Mouse (Mus musculus): ENCODE results near the gene Tmem198b. TPM values are rescaled to one million over a fixed set of nuclear protein-coding genes. Genes with fewer than 3 reads are reported as not detected.

Tmem198b gene
- polyA plus RNA-seq, 1 experiment: 24.2 TPM

- TF ChIP-seq POLR2A (IDR thresholded peaks at IDR 0.05; ENCODE audit: borderline replicate concordance, extremely low read depth, insufficient read depth, insufficient read length, poor library complexity, severe bottlenecking): no peak
- DNase-seq (ENCODE audit: low read depth): no peak
Observed at GRCm38 (mm10) chr10:128795581-128795980, 8.6 kb downstream of the Tmem198b start.

- DNase-seq (ENCODE audit: low read depth): no peak
- no peak for TF ChIP-seq CTCF (IDR thresholded peaks at IDR 0.05; ENCODE audit: borderline replicate concordance, extremely low read depth, insufficient read depth, insufficient read length)
- TF ChIP-seq POLR2A (IDR thresholded peaks at IDR 0.05; ENCODE audit: borderline replicate concordance, extremely low read depth, insufficient read depth, insufficient read length, poor library complexity, severe bottlenecking): no peak
Observed at GRCm38 (mm10) chr10:128794391-128794790, 9.8 kb downstream of the Tmem198b start.

- no peak for DNase-seq (ENCODE audit: low read depth)
- TF ChIP-seq CTCF (IDR thresholded peaks at IDR 0.05; ENCODE audit: borderline replicate concordance, extremely low read depth, insufficient read depth, insufficient read length): no peak
- TF ChIP-seq POLR2A (IDR thresholded peaks at IDR 0.05; ENCODE audit: borderline replicate concordance, extremely low read depth, insufficient read depth, insufficient read length, poor library complexity, severe bottlenecking): no peak
Observed at GRCm38 (mm10) chr10:128793258-128793657, 10.9 kb downstream of the Tmem198b start.

- TF ChIP-seq CTCF (IDR thresholded peaks at IDR 0.05; ENCODE audit: borderline replicate concordance, extremely low read depth, insufficient read depth, insufficient read length) (no peak), POLR2A (IDR thresholded peaks at IDR 0.05; ENCODE audit: borderline replicate concordance, extremely low read depth, insufficient read depth, insufficient read length, poor library complexity, severe bottlenecking) (no peak)
- DNase-seq (ENCODE audit: low read depth): no peak
Observed at GRCm38 (mm10) chr10:128792041-128792440, 12.1 kb downstream of the Tmem198b start.

- DNase-seq (ENCODE audit: low read depth): no peak
- TF ChIP-seq CTCF (IDR thresholded peaks at IDR 0.05; ENCODE audit: borderline replicate concordance, extremely low read depth, insufficient read depth, insufficient read length) (no peak), POLR2A (IDR thresholded peaks at IDR 0.05; ENCODE audit: borderline replicate concordance, extremely low read depth, insufficient read depth, insufficient read length, poor library complexity, severe bottlenecking) (no peak)
Observed at GRCm38 (mm10) chr10:128790398-128791124, 13.6 kb downstream of the Tmem198b start, which contains the start of gene Mmp19. Gene Mmp19, plus strand, starts transcription at chr10:128790910.

GRCm38 (mm10) chr10:128780200-128780599 lies 24.0 kb downstream of the Tmem198b start:
- no peak for TF ChIP-seq POLR2A (IDR thresholded peaks at IDR 0.05; ENCODE audit: borderline replicate concordance, extremely low read depth, insufficient read depth, insufficient read length, poor library complexity, severe bottlenecking)
- no peak for TF ChIP-seq CTCF (IDR thresholded peaks at IDR 0.05; ENCODE audit: borderline replicate concordance, extremely low read depth, insufficient read depth, insufficient read length)
- no peak for DNase-seq (ENCODE audit: low read depth)

GRCm38 (mm10) chr10:128779011-128779795 lies 25.0 kb downstream of the Tmem198b start:
- no peak for TF ChIP-seq POLR2A (IDR thresholded peaks at IDR 0.05; ENCODE audit: borderline replicate concordance, extremely low read depth, insufficient read depth, insufficient read length, poor library complexity, severe bottlenecking)
- TF ChIP-seq CTCF (IDR thresholded peaks at IDR 0.05; ENCODE audit: borderline replicate concordance, extremely low read depth, insufficient read depth, insufficient read length): no peak
- DNase-seq (ENCODE audit: low read depth): peak; percentile 4

- TF ChIP-seq POLR2A (IDR thresholded peaks at IDR 0.05; ENCODE audit: borderline replicate concordance, extremely low read depth, insufficient read depth, insufficient read length, poor library complexity, severe bottlenecking) (no peak), CTCF (IDR thresholded peaks at IDR 0.05; ENCODE audit: borderline replicate concordance, extremely low read depth, insufficient read depth, insufficient read length) (no peak)
- no peak for DNase-seq (ENCODE audit: low read depth)
Observed at GRCm38 (mm10) chr10:128778441-128778840, 25.7 kb downstream of the Tmem198b start.

- DNase-seq (ENCODE audit: low read depth): peak; percentile 8
- TF ChIP-seq POLR2A (IDR thresholded peaks at IDR 0.05; ENCODE audit: borderline replicate concordance, extremely low read depth, insufficient read depth, insufficient read length, poor library complexity, severe bottlenecking) (no peak), CTCF (IDR thresholded peaks at IDR 0.05; ENCODE audit: borderline replicate concordance, extremely low read depth, insufficient read depth, insufficient read length) (peak; percentile 45; the same call in 1 of the 2 replicates)
Observed at GRCm38 (mm10) chr10:128773685-128774084, 30.5 kb downstream of the Tmem198b start.

GRCm38 (mm10) chr10:128772895-128773294 lies 31.3 kb downstream of the Tmem198b start:
- TF ChIP-seq CTCF (IDR thresholded peaks at IDR 0.05; ENCODE audit: borderline replicate concordance, extremely low read depth, insufficient read depth, insufficient read length): no peak
- DNase-seq (ENCODE audit: low read depth): peak; percentile 5

Other genes starting within 250 kb of the Tmem198b start
- gene Pa2g4, start 238.4 kb downstream of the Tmem198b start, polyA plus RNA-seq (2012; rRNA removed): 117 and 123 TPM in 2 replicates
- 0.87 and 1.5 TPM in 2 replicates for gene Erbb3, start 214.7 kb downstream of the Tmem198b start, polyA plus RNA-seq (2012; rRNA removed)
- 896 and 1,032 TPM in 2 replicates for gene Rps26, start 177.6 kb downstream of the Tmem198b start, polyA plus RNA-seq (2012; rRNA removed)
- gene Ikzf4, start 158.4 kb downstream of the Tmem198b start, polyA plus RNA-seq (2012; rRNA removed): 18.8 and 31.3 TPM in 2 replicates
- 10.8 and 11.4 TPM in 2 replicates for gene Suox, start 130.3 kb downstream of the Tmem198b start, polyA plus RNA-seq (2012; rRNA removed)
- gene Rab5b, start 108.1 kb downstream of the Tmem198b start, polyA plus RNA-seq (2012; rRNA removed): 108 and 116 TPM in 2 replicates
- gene Pmel, start 100.2 kb downstream of the Tmem198b start, polyA plus RNA-seq (2012; rRNA removed): 1.1 and 1.5 TPM in 2 replicates
- 22.5 and 42.4 TPM in 2 replicates for gene Cdk2, start 99.3 kb downstream of the Tmem198b start, polyA plus RNA-seq (2012; rRNA removed)
- 8.6 and 8.8 TPM in 2 replicates for gene Dgka, start 59.5 kb downstream of the Tmem198b start, polyA plus RNA-seq (2012; rRNA removed)
- 58.2 and 65.4 TPM in 2 replicates for gene Pym1, start 56.5 kb downstream of the Tmem198b start, polyA plus RNA-seq (2012; rRNA removed)
- gene Mmp19, start 13.5 kb downstream of the Tmem198b start, polyA plus RNA-seq (2012; rRNA removed): 0.54 and 0.77 TPM in 2 replicates
- gene Dnajc14, start 308 bp downstream of the Tmem198b start, polyA plus RNA-seq (2012; rRNA removed): 18.6 and 30.5 TPM in 2 replicates
- 79.6 and 82.0 TPM in 2 replicates for gene Sarnp, start 13.0 kb upstream of the Tmem198b start, polyA plus RNA-seq (2012; rRNA removed)
- gene Ormdl2, start 17.3 kb upstream of the Tmem198b start, polyA plus RNA-seq (2012; rRNA removed): 22.6 and 33.7 TPM in 2 replicates
- gene Gdf11, start 87.3 kb upstream of the Tmem198b start, polyA plus RNA-seq (2012; rRNA removed): 10.1 and 17.4 TPM in 2 replicates
- gene Cd63, start 96.6 kb upstream of the Tmem198b start, polyA plus RNA-seq (2012; rRNA removed): 59.6 and 74.0 TPM in 2 replicates
- 21.7 and 23.6 TPM in 2 replicates for gene Rdh5, start 118.5 kb upstream of the Tmem198b start, polyA plus RNA-seq (2012; rRNA removed)
- 269 and 298 TPM in 2 replicates for gene Bloc1s1, start 119.7 kb upstream of the Tmem198b start, polyA plus RNA-seq (2012; rRNA removed)
- 5.8 and 7.1 TPM in 2 replicates for gene Itga7, start 129.4 kb upstream of the Tmem198b start, polyA plus RNA-seq (2012; rRNA removed)
- 0.08 TPM in 1 of 2 replicates, not detected in the other for gene Mettl7b, start 156.6 kb upstream of the Tmem198b start, polyA plus RNA-seq (2012; rRNA removed)
- not detected in 2 replicates for gene Olfr9, start 185.1 kb upstream of the Tmem198b start, polyA plus RNA-seq (2012; rRNA removed)
- gene Olfr763, start 206.4 kb upstream of the Tmem198b start, polyA plus RNA-seq (2012; rRNA removed): not detected in 2 replicates
- gene Olfr764-ps1, start 235.5 kb upstream of the Tmem198b start, polyA plus RNA-seq (2012; rRNA removed): not detected in 2 replicates
- not detected in 2 replicates for gene Olfr765, start 245.6 kb upstream of the Tmem198b start, polyA plus RNA-seq (2012; rRNA removed)